Mouse (Mus musculus) midbrain, embryonic 14.5 days (tissue): ENCODE data around the gene Igsf8. TPM values are rescaled to one million over a fixed set of nuclear protein-coding genes. Genes with fewer than 3 reads are reported as not detected.

Experiments used
- ATAC-seq: fragments of 200-750 bp; cut with Nextera tagmentation; 2 replicates; pipeline ENCODE4 v1.8.0; 2017; ENCODE audit warnings: moderate number of reproducible peaks, moderate library complexity; ENCODE audit not compliant: low FRiP score, low TSS enrichment
- DNase-seq: peaks from one replicate; pipeline ENCODE4 v3.0.0-alpha.2; 2015
- H3K27ac ChIP-seq: fragments of 300-500 bp; sonication (generic); replicated peaks from 2 replicates; pipeline ENCODE4 v1.5.1; 2014; ENCODE audit warnings: mild to moderate bottlenecking, low read depth, low read length, moderate library complexity
- H3K27me3 ChIP-seq: fragments of 300-500 bp; sonication (generic); 2 replicates; pipeline ENCODE4 v1.6.1; 2014; ENCODE audit warnings: low read length, control low read depth, mixed read lengths; ENCODE audit not compliant: control insufficient read depth, insufficient read depth
- H3K36me3 ChIP-seq: fragments of 300-500 bp; sonication (generic); 2 replicates; pipeline ENCODE4 v1.6.1; 2014; ENCODE audit warnings: low read length, control low read depth; ENCODE audit not compliant: control insufficient read depth, insufficient read depth
- H3K4me1 ChIP-seq: fragments of 300-500 bp; sonication (generic); 2 replicates; pipeline ENCODE4 v1.6.1; 2014; ENCODE audit warnings: mild to moderate bottlenecking, antibody characterized with exemption, low read length, control low read depth; ENCODE audit not compliant: control insufficient read depth, insufficient read depth
- H3K4me2 ChIP-seq: fragments of 300-500 bp; sonication (generic); 2 replicates; pipeline ENCODE4 v1.6.1; 2014; ENCODE audit warnings: mild to moderate bottlenecking, low read length, moderate library complexity
- H3K4me3 ChIP-seq: fragments of 300-500 bp; sonication (generic); replicated peaks from 2 replicates; pipeline ENCODE4 v1.5.1; 2014; ENCODE audit warnings: low read depth, low read length
- H3K9ac ChIP-seq: fragments of 300-500 bp; sonication (generic); replicated peaks from 2 replicates; pipeline ENCODE4 v1.6.1; 2014; ENCODE audit warnings: mild to moderate bottlenecking, low read length, moderate library complexity
- H3K9me3 ChIP-seq: fragments of 300-500 bp; sonication (generic); 2 replicates; pipeline ENCODE4 v1.6.1; 2016; ENCODE audit warnings: low read length, control low read depth, mixed read lengths; ENCODE audit not compliant: control insufficient read depth
- WGBS: fragments of 180-500 bp; shearing (Covaris S2); extraction: QIAGEN DNeasy Blood & Tissue Kit; methylation state at CpG from one replicate; pipeline ENCODE4 v1.1.7; 2014; 5-methylcytosine and 5-hydroxymethylcytosine counted together
- polyA plus RNA-seq: library from polyadenylated mRNA; unstranded; fragments of >200 nt; fragmentation: Nextera tagmentation; extraction: Ambion mirVana; gene quantifications from 2 replicates; pipeline ENCODE4 v1.2.1, GENCODE M21; 2014

Gene Igsf8
- polyA plus RNA-seq, 1 experiment from 2014 or later = 61.0 TPM

- ATAC-seq (no peak), DNase-seq (no peak)
- peak overlapping the region; percentile 80 for H3K4me2 ChIP-seq
- no peak overlapping the region for H3K9ac ChIP-seq
- peaks cover 31% of the 10 kb centered on the region for H3K4me1 ChIP-seq
- WGBS = 60% methylated on average over 11 of the region's 11 CpGs
- no peaks in the 10 kb centered on the region for H3K36me3 ChIP-seq
- H3K9me3 ChIP-seq = no peaks in the 10 kb centered on the region
- H3K27ac ChIP-seq = no peak overlapping the region
- H3K4me3 ChIP-seq = peak overlapping the region; percentile 43
- peaks cover 13% of the 10 kb centered on the region for H3K27me3 ChIP-seq
Observed at GRCm38 (mm10) chr1:172326684-172327083, 65.2 kb downstream of the Igsf8 start.

GRCm38 (mm10) chr1:172327206-172328001, 66.0 kb downstream of the Igsf8 start:
- Histone ChIP-seq H3K4me1 (peaks cover 31% of the 10 kb centered on the region), H3K4me2 (0 out of 2 replicates have a peak overlapping the region, but pooled peaks have one; percentile 2), H3K4me3 (no peak overlapping the region), H3K36me3 (no peaks in the 10 kb centered on the region), H3K27ac (no peak overlapping the region), H3K9ac (no peak overlapping the region), H3K9me3 (no peaks in the 10 kb centered on the region), H3K27me3 (peaks cover 13% of the 10 kb centered on the region)
- no peak for ATAC-seq
- WGBS = 90% methylated on average over 16 of the region's 16 CpGs
- no peak for DNase-seq

DNA sequence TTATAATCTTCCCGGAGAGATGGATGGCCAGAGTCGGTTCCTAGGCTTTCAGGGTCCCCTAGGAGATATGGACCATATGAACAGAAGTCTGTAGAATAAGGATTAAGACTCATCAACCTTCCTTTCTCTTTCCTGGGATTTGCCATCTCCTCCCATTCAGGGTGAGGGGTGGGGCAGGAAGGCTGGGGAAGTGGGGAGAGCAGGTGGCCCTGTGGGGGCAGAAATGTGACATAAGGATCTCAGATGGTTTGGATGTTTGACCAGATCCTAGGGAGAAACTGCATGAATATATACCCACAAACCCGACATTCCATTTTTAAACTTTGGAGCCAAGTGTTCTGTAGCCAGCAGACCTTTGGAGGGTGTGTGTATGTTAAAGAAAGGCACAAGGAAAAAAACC, 66.6 kb downstream of the Igsf8 start:
- H3K4me3 ChIP-seq = no peak overlapping the region
- WGBS = 70% methylated on average over 3 of the region's 3 CpGs

GRCm38 (mm10) chr1:172328461-172328860, 67.0 kb downstream of the Igsf8 start:
- H3K9ac ChIP-seq = peak overlapping the region; percentile 54; the same call in 1 of the 2 replicates
- WGBS = 85% methylated on average over 7 of the region's 7 CpGs
- H3K36me3 ChIP-seq = no peaks in the 10 kb centered on the region
- H3K4me2 ChIP-seq = peak overlapping the region; percentile 59
- DNase-seq = no peak
- peak overlapping the region; percentile 34 for H3K4me3 ChIP-seq
- H3K27me3 ChIP-seq = peaks cover 13% of the 10 kb centered on the region
- no peak overlapping the region for H3K27ac ChIP-seq
- peaks cover 29% of the 10 kb centered on the region for H3K4me1 ChIP-seq
- no peak for ATAC-seq
- H3K9me3 ChIP-seq = no peaks in the 10 kb centered on the region

More for the DNA sequence above, 66.6 kb downstream of the Igsf8 start:
- no peaks in the 10 kb centered on the region for H3K36me3 ChIP-seq
- H3K27me3 ChIP-seq = peaks cover 13% of the 10 kb centered on the region
- DNase-seq = no peak
- ATAC-seq = no peak
- 0 out of 2 replicates have a peak overlapping the region, but pooled peaks have one; percentile 54 for H3K9ac ChIP-seq
- H3K27ac ChIP-seq = no peak overlapping the region
- 0 out of 2 replicates have a peak overlapping the region, but pooled peaks have one; percentile 2 for H3K4me2 ChIP-seq
- H3K4me1 ChIP-seq = peaks cover 31% of the 10 kb centered on the region
- H3K9me3 ChIP-seq = no peaks in the 10 kb centered on the region

- ATAC-seq (peak; percentile 87), DNase-seq (peak; percentile 94)
Observed at GRCm38 (mm10) chr1:172329131-172329530, 67.7 kb downstream of the Igsf8 start, which contains the start of gene Kcnj9. Kcnj9 (minus strand) TSS chr1:172329318.

DNA sequence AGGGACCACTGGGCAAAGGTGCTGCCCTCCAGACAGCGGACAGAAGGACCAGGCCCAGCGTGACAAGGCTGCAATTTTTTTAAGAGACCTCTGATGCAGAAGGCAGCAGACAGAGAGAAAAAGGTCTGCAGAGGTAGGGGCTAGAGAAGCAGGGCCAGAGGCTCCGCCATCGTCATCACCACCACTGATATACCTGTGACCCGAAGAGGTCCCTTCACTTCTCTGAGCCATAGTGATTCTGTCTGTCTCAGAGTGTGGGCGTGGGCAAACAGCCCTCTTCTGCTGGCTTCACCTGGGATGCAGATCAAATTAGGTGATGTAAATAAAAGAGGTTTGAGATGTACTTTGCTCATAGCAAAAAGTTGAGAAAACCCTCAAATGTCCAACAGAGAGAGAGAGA, 68.2 kb downstream of the Igsf8 start:
- 0 out of 2 replicates have a peak overlapping the region, but pooled peaks have one; percentile 54 for H3K9ac ChIP-seq
- H3K4me2 ChIP-seq = peak overlapping the region; percentile 59

More at GRCm38 (mm10) chr1:172329131-172329530, 67.7 kb downstream of the Igsf8 start, which contains the start of gene Kcnj9:
- WGBS = 12% methylated on average over 9 of the region's 9 CpGs
- Histone ChIP-seq H3K4me1 (peaks cover 25% of the 10 kb centered on the region), H3K36me3 (no peaks in the 10 kb centered on the region), H3K4me2 (peak within 1 kb of the TSS; percentile 59), H3K27me3 (peaks cover 13% of the 10 kb centered on the region), H3K4me3 (peak within 1 kb of the TSS; percentile 34), H3K9me3 (no peaks in the 10 kb centered on the region), H3K27ac (peak within 1 kb of the TSS; percentile 49; the same call in 1 of the 2 replicates), H3K9ac (peak within 1 kb of the TSS; percentile 54)

DNA sequence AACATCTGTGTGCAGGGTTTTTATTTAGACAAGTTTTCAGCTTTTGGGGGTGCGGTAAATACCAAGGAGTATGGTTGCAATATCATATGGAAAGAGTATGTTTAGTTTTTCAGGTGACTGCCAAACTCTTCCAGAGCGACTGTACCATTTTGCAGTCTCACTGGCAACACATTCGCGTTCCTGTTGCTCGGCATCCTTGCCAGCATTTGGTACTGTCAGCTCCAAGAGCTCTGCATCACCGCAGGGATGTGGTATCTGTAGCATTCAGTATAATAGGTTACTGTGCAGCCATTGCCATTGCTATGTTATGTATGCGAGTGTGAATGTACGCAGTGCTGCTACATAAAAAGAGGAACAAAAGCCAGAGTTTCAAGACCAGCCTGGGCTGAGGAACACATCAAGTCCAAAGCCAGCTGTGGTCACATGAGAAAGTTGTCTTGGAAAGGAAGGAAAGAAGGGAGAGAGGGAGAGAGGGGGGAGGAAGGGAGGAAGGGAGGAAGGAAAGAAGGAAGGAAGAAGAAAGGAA, 70.0 kb downstream of the Igsf8 start:
- Histone ChIP-seq H3K36me3 (no peaks in the 10 kb centered on the region), H3K4me2 (no peak overlapping the region), H3K9me3 (no peaks in the 10 kb centered on the region), H3K27me3 (peaks cover 4% of the 10 kb centered on the region; the same call in 1 of the 2 replicates), H3K9ac (no peak overlapping the region), H3K27ac (no peak overlapping the region), H3K4me1 (peaks cover 18% of the 10 kb centered on the region), H3K4me3 (no peak overlapping the region)
- 74% methylated on average over 8 of the region's 8 CpGs for WGBS
- DNase-seq = no peak
- ATAC-seq = no peak

More for the DNA sequence above, 68.2 kb downstream of the Igsf8 start:
- H3K9me3 ChIP-seq = no peaks in the 10 kb centered on the region
- peaks cover 25% of the 10 kb centered on the region for H3K4me1 ChIP-seq
- no peaks in the 10 kb centered on the region for H3K36me3 ChIP-seq
- 60% methylated on average over 6 of the region's 6 CpGs for WGBS
- H3K4me3 ChIP-seq = no peak overlapping the region
- no peak for DNase-seq
- H3K27me3 ChIP-seq = peaks cover 13% of the 10 kb centered on the region
- 0 out of 2 replicates have a peak, but pooled peaks have one; percentile 5 for ATAC-seq
- H3K27ac ChIP-seq = no peak overlapping the region; the same call in 1 of the 2 replicates

- WGBS = 89% methylated on average over 2 of the region's 2 CpGs
- H3K27me3 ChIP-seq = no peaks in the 10 kb centered on the region
- H3K4me1 ChIP-seq = peaks cover 18% of the 10 kb centered on the region
- DNase-seq (no peak), ATAC-seq (no peak)
- no peaks in the 10 kb centered on the region for H3K36me3 ChIP-seq
- no peaks in the 10 kb centered on the region for H3K9me3 ChIP-seq
- no peak overlapping the region for H3K9ac ChIP-seq
- H3K27ac ChIP-seq = no peak overlapping the region
- H3K4me2 ChIP-seq = no peak overlapping the region
- H3K4me3 ChIP-seq = no peak overlapping the region
Observed at GRCm38 (mm10) chr1:172332925-172333324, 71.5 kb downstream of the Igsf8 start.
